Mouse (Mus musculus) forebrain, embryonic 12.5 days (tissue): ENCODE measurements around the gene Olfr1031. TPM values are rescaled to one million over a fixed set of nuclear protein-coding genes. Genes with fewer than 3 reads are reported as not detected.
"Not testable (repeated sequence)": the region's sequence is repeated elsewhere in the genome, so short reads cannot be mapped to it uniquely, and the experiment has no call there.

Source experiments
- ATAC-seq: fragments of 200-750 bp; cut with Nextera tagmentation; 2 replicates; pipeline ENCODE4 v1.8.0; 2017; ENCODE audit warnings: moderate TSS enrichment; ENCODE audit not compliant: low FRiP score
- H3K27ac ChIP-seq: fragments of 300-500 bp; sonication (generic); 2 replicates; pipeline ENCODE4 v1.5.1; 2016; ENCODE audit warnings: mild to moderate bottlenecking
- H3K27me3 ChIP-seq: fragments of 300-500 bp; sonication (generic); 2 replicates; pipeline ENCODE4 v1.6.1; 2016; ENCODE audit warnings: mild to moderate bottlenecking
- H3K36me3 ChIP-seq: fragments of 300-500 bp; sonication (generic); replicated peaks from 2 replicates; pipeline ENCODE4 v1.6.1; 2016; ENCODE audit warnings: mild to moderate bottlenecking
- H3K4me1 ChIP-seq: fragments of 300-500 bp; sonication (generic); 2 replicates; pipeline ENCODE4 v1.6.1; 2016
- H3K4me2 ChIP-seq: fragments of 300-500 bp; sonication (generic); 2 replicates; pipeline ENCODE4 v1.6.1; 2016; ENCODE audit warnings: mild to moderate bottlenecking, moderate library complexity
- H3K4me3 ChIP-seq: fragments of 300-500 bp; sonication (generic); replicated peaks from 2 replicates; pipeline ENCODE4 v1.5.1; 2016; ENCODE audit warnings: mild to moderate bottlenecking
- H3K9ac ChIP-seq: fragments of 300-500 bp; sonication (generic); 2 replicates; pipeline ENCODE4 v1.6.1; 2016; ENCODE audit warnings: mild to moderate bottlenecking
- H3K9me3 ChIP-seq: fragments of 300-500 bp; sonication (generic); 2 replicates; pipeline ENCODE4 v1.6.1; 2016
- WGBS: fragments of 180-500 bp; shearing (Covaris S2); methylation state at CpG from one replicate; pipeline ENCODE4 v1.1.7; 2016; 5-methylcytosine and 5-hydroxymethylcytosine counted together
- polyA plus RNA-seq: library from polyadenylated mRNA; unstranded; fragments of >200 nt; fragmentation: Nextera tagmentation; extraction: Ambion mirVana; gene quantifications from 2 replicates; pipeline ENCODE4 v1.2.1, GENCODE M21; 2016

Gene Olfr1031
- not detected in 2 replicates for polyA plus RNA-seq

DNA sequence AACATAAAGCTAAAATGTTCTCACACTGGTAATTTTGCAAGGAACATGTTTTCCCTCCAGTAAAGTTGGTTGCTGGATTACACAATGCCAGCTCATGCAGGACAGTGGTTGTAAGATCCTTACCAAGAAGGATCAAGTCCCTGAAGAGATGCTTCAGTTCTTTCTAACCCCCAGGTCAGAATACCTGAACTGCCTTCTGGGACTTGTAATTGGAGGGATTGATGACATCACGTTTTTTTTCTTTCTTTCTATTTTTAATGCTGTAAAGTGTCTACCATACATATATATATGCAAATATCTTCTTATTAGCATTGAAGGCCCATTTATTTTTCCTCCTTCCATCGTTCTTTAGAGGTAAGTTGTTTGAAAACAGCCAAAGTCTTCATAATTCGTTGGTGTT lies at the start of gene Olfr1031:
Gene Olfr1031 (plus strand): TSS at position 301 of the 400 bp plus-strand sequence.
- no peaks in the 10 kb centered on the region for H3K27me3 ChIP-seq
- H3K36me3 ChIP-seq = no peaks in the 10 kb centered on the region
- H3K4me2 ChIP-seq = no peak within 1 kb of the TSS
- H3K9me3 ChIP-seq = no peaks in the 10 kb centered on the region
- no peaks in the 10 kb centered on the region for H3K4me1 ChIP-seq
- WGBS = 62% methylated on average over 3 of the region's 3 CpGs
- H3K27ac ChIP-seq = no peak within 1 kb of the TSS
- no peak for ATAC-seq
- no peak within 1 kb of the TSS for H3K9ac ChIP-seq
- no peak within 1 kb of the TSS for H3K4me3 ChIP-seq

DNA sequence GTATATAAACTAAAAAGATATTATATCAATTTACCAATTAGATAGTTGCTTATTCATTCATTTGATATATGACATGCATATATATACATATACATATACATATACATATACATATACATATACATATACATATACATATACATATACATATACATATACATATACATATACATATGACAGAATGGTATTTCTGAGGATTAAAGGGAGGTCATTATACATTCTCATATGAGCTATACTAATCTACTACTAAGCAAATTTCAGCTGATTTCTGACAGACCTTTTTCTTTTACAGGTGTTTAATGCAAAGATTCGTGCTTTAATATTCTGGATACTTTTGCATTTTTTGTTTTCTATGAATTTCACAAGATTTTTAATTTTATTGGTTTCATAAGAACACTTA lies 40.0 kb upstream of the Olfr1031 start, which contains the start of gene Olfr1028:
Gene Olfr1028 (plus strand): TSS at position 301 of the 400 bp plus-strand sequence.
- H3K27ac ChIP-seq = no peak within 1 kb of the TSS
- H3K4me3 ChIP-seq = no peak within 1 kb of the TSS
- H3K27me3 ChIP-seq = no peaks in the 10 kb centered on the region
- no peaks in the 10 kb centered on the region for H3K4me1 ChIP-seq
- no peak within 1 kb of the TSS for H3K9ac ChIP-seq
- 65% methylated on average over 1 of the region's 1 CpGs for WGBS
- no peak within 1 kb of the TSS for H3K4me2 ChIP-seq
- ATAC-seq = no peak
- H3K36me3 ChIP-seq = no peaks in the 10 kb centered on the region
- no peaks in the 10 kb centered on the region for H3K9me3 ChIP-seq

- no peak within 1 kb of the TSS for H3K9ac ChIP-seq
- H3K9me3 ChIP-seq = no peaks in the 10 kb centered on the region
- no peak for ATAC-seq
- no peak within 1 kb of the TSS for H3K27ac ChIP-seq
- H3K4me1 ChIP-seq = no peaks in the 10 kb centered on the region
- no peaks in the 10 kb centered on the region for H3K36me3 ChIP-seq
- H3K4me3 ChIP-seq = no peak within 1 kb of the TSS
- no peaks in the 10 kb centered on the region for H3K27me3 ChIP-seq
- no peak within 1 kb of the TSS for H3K4me2 ChIP-seq
- 90% methylated on average over 2 of the region's 2 CpGs for WGBS
Observed at GRCm38 (mm10) chr2:85973595-85973994, 16.5 kb upstream of the Olfr1031 start, which contains the start of gene Olfr1029. Gene Olfr1029 (plus strand): TSS chr2:85973895.

- no peaks in the 10 kb centered on the region for H3K9me3 ChIP-seq
- H3K9ac ChIP-seq = no peak within 1 kb of the TSS
- no peak for ATAC-seq
- H3K4me1 ChIP-seq = no peaks in the 10 kb centered on the region
- WGBS = 92% methylated on average over 1 of the region's 1 CpGs
- H3K4me3 ChIP-seq = no peak within 1 kb of the TSS
- no peaks in the 10 kb centered on the region for H3K27me3 ChIP-seq
- H3K36me3 ChIP-seq = no peaks in the 10 kb centered on the region
- H3K27ac ChIP-seq = no peak within 1 kb of the TSS
- H3K4me2 ChIP-seq = no peak within 1 kb of the TSS
Observed at GRCm38 (mm10) chr2:85978976-85979375, 11.1 kb upstream of the Olfr1031 start, which contains the start of gene Olfr1030. Gene Olfr1030 (plus strand): TSS chr2:85979276.

DNA sequence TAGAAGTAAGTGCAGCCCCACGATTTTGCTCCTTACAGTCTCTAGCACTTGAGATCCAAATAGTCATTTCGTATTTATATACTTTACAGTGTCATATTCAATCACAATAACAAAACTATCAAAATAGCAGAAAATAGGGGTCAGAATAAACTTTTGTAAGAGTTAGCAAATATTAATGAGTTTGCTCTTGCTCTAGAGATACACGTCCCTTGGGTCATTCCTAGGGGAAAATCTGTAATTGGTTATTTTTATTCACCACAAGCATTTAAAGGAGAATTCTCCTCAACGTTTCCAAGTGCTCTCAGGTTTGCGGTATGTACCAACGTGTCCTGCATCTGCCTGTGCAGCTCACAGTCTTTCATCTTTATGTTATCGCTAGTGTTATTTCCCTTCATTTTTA lies 15.1 kb downstream of the Olfr1031 start, which contains the start of gene Olfr1032:
Gene Olfr1032 (plus strand): TSS at position 301 of the 400 bp plus-strand sequence.
- 87% methylated on average over 7 of the region's 7 CpGs for WGBS
- H3K9ac ChIP-seq = no peak within 1 kb of the TSS
- no peak within 1 kb of the TSS for H3K27ac ChIP-seq
- ATAC-seq = no peak
- H3K9me3 ChIP-seq = no peaks in the 10 kb centered on the region
- no peak within 1 kb of the TSS for H3K4me2 ChIP-seq
- no peaks in the 10 kb centered on the region for H3K36me3 ChIP-seq
- no peaks in the 10 kb centered on the region for H3K4me1 ChIP-seq
- no peaks in the 10 kb centered on the region for H3K27me3 ChIP-seq
- H3K4me3 ChIP-seq = no peak within 1 kb of the TSS

- H3K36me3 ChIP-seq, H3K9me3 ChIP-seq, H3K4me1 ChIP-seq, H3K9ac ChIP-seq, H3K27me3 ChIP-seq, H3K27ac ChIP-seq, ATAC-seq: not testable (repeated sequence)
- Histone ChIP-seq H3K4me2 (peak within 1 kb of the TSS; percentile 47), H3K4me3 (peak within 1 kb of the TSS; percentile 29)
- WGBS = 13% methylated on average over 11 of the region's 11 CpGs
Observed at GRCm38 (mm10) chr2:86020406-86020805, 30.3 kb downstream of the Olfr1031 start, which contains the start of gene Olfr1033. Gene Olfr1033 (plus strand): TSS chr2:86020633.

DNA sequence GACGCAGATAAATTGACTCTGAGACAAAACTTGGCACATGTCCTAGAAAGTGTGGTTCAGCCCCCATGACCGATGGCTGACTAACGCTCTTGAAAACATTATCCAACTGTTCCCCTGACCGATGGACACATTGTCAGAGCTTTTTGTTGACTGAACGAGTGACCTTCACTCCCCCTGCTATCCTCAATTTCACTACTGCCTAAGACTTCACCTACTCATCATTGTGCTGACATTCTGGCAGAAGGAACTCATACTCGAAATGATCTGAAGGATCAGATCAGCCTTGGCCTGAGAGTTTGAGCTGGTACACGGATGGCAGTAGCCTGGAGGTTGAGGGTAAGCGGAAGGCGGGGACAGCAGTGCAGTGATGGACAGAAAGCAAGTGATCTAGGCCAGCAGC lies 31.4 kb downstream of the Olfr1031 start:
- H3K9me3 ChIP-seq, H3K27ac ChIP-seq, H3K36me3 ChIP-seq, H3K4me3 ChIP-seq, H3K4me1 ChIP-seq, H3K9ac ChIP-seq, H3K27me3 ChIP-seq, ATAC-seq, H3K4me2 ChIP-seq: not testable (repeated sequence)
- WGBS = 88% methylated on average over 6 of the region's 9 CpGs

Other genes with a start within 250 kb of the Olfr1031 start
- gene Olfr1012, start 227.5 kb upstream of the Olfr1031 start, polyA plus RNA-seq = not detected in 2 replicates
- gene Olfr1013, start 223.2 kb upstream of the Olfr1031 start, polyA plus RNA-seq = not detected in 2 replicates
- not detected in 2 replicates for gene Olfr1014, start 217.6 kb upstream of the Olfr1031 start, polyA plus RNA-seq
- gene Olfr1015, start 208.3 kb upstream of the Olfr1031 start, polyA plus RNA-seq = not detected in 2 replicates
- gene Olfr1016, start 187.8 kb upstream of the Olfr1031 start, polyA plus RNA-seq = not detected in 2 replicates
- gene Olfr1018, start 171.8 kb upstream of the Olfr1031 start, polyA plus RNA-seq = not detected in 2 replicates
- gene Olfr1019, start 144.8 kb upstream of the Olfr1031 start, polyA plus RNA-seq = not detected in 2 replicates
- gene Olfr1020, start 143.3 kb upstream of the Olfr1031 start, polyA plus RNA-seq = not detected in 2 replicates
- gene Olfr1022, start 121.7 kb upstream of the Olfr1031 start, polyA plus RNA-seq = not detected in 2 replicates
- not detected in 2 replicates for gene Olfr1023, start 104.7 kb upstream of the Olfr1031 start, polyA plus RNA-seq
- not detected in 2 replicates for gene Olfr1024, start 85.3 kb upstream of the Olfr1031 start, polyA plus RNA-seq
- gene Olfr1025-ps1, start 75.1 kb upstream of the Olfr1031 start, polyA plus RNA-seq = not detected in 2 replicates
- not detected in 2 replicates for gene Olfr1026, start 68.7 kb upstream of the Olfr1031 start, polyA plus RNA-seq
- not detected in 2 replicates for gene Olfr1028, start 39.9 kb upstream of the Olfr1031 start, polyA plus RNA-seq
- gene Olfr1029, start 16.4 kb upstream of the Olfr1031 start, polyA plus RNA-seq = not detected in 2 replicates
- gene Olfr1030, start 11.0 kb upstream of the Olfr1031 start, polyA plus RNA-seq = not detected in 2 replicates
- gene Olfr1032, start 15.2 kb downstream of the Olfr1031 start, polyA plus RNA-seq = not detected in 2 replicates
- gene Olfr1033, start 30.3 kb downstream of the Olfr1031 start, polyA plus RNA-seq = not detected in 2 replicates
- gene Olfr1034, start 55.6 kb downstream of the Olfr1031 start, polyA plus RNA-seq = not detected in 2 replicates
- gene Olfr1036, start 83.7 kb downstream of the Olfr1031 start, polyA plus RNA-seq = not detected in 2 replicates
- not detected in 2 replicates for gene Olfr1037, start 97.1 kb downstream of the Olfr1031 start, polyA plus RNA-seq
- not detected in 2 replicates for gene Olfr1039, start 145.6 kb downstream of the Olfr1031 start, polyA plus RNA-seq
- not detected in 2 replicates for gene Olfr1040, start 156.4 kb downstream of the Olfr1031 start, polyA plus RNA-seq
- gene Olfr1042, start 171.5 kb downstream of the Olfr1031 start, polyA plus RNA-seq = not detected in 2 replicates
- not detected in 2 replicates for gene Olfr1043, start 177.2 kb downstream of the Olfr1031 start, polyA plus RNA-seq
- not detected in 2 replicates for gene Olfr1044, start 187.5 kb downstream of the Olfr1031 start, polyA plus RNA-seq
- gene Olfr52, start 195.4 kb downstream of the Olfr1031 start, polyA plus RNA-seq = not detected in 2 replicates
- not detected in 2 replicates for gene Olfr1045, start 212.7 kb downstream of the Olfr1031 start, polyA plus RNA-seq
- gene Olfr1046, start 229.0 kb downstream of the Olfr1031 start, polyA plus RNA-seq = not detected in 2 replicates
- gene Olfr1047, start 241.1 kb downstream of the Olfr1031 start, polyA plus RNA-seq = not detected in 2 replicates
- gene Olfr1048, start 250.0 kb downstream of the Olfr1031 start, polyA plus RNA-seq = not detected in 2 replicates